Mouse (Mus musculus): ENCODE measurements around the gene Upk1a.

Upk1a gene

GRCm38 (mm10) chr7:30600651-30601050 is 12.0 kb downstream of the Upk1a start:
- DNase-seq = peak; percentile 53 to 66

GRCm38 (mm10) chr7:30599933-30600353 is 12.7 kb downstream of the Upk1a start:
- peak; percentile 97 for DNase-seq

GRCm38 (mm10) chr7:30598786-30599185 is 13.9 kb downstream of the Upk1a start, which contains the start of gene Zbtb32:
Gene Zbtb32 (minus strand): TSS chr7:30598909.
- no peak for DNase-seq

- no peak for DNase-seq
These were observed 15.8 kb downstream of the Upk1a start for GRCm38 (mm10) chr7:30596811-30597210.

GRCm38 (mm10) chr7:30596093-30596492 is 16.6 kb downstream of the Upk1a start:
- no peak for DNase-seq

GRCm38 (mm10) chr7:30594510-30595024 is 18.1 kb downstream of the Upk1a start:
- DNase-seq = no peak

GRCm38 (mm10) chr7:30593579-30594509 is 18.8 kb downstream of the Upk1a start:
- no peak for DNase-seq

- no peak for DNase-seq
These were observed 19.7 kb downstream of the Upk1a start for GRCm38 (mm10) chr7:30592772-30593423.

- DNase-seq = no peak
These were observed 21.1 kb downstream of the Upk1a start for GRCm38 (mm10) chr7:30591605-30591951.

- DNase-seq = no peak
These were observed 21.6 kb downstream of the Upk1a start for GRCm38 (mm10) chr7:30590927-30591604.

- DNase-seq = peak; percentile 86 to 91
These were observed 23.0 kb downstream of the Upk1a start for GRCm38 (mm10) chr7:30589435-30590301.

GRCm38 (mm10) chr7:30588676-30589434 is 23.8 kb downstream of the Upk1a start, which contains the start of gene Kmt2b:
Gene Kmt2b (minus strand): TSS chr7:30588726.
- DNase-seq = peak; percentile 97 to 99

- DNase-seq = peak; percentile 42 to 48
These were observed 24.6 kb downstream of the Upk1a start for GRCm38 (mm10) chr7:30587842-30588667.

GRCm38 (mm10) chr7:30586455-30587020 is 26.1 kb downstream of the Upk1a start:
- no peak for DNase-seq

GRCm38 (mm10) chr7:30585170-30585569 is 27.5 kb downstream of the Upk1a start:
- no peak for DNase-seq

- DNase-seq = no peak
These were observed 28.3 kb downstream of the Upk1a start for GRCm38 (mm10) chr7:30584339-30584738.

- DNase-seq = no peak
These were observed 31.1 kb downstream of the Upk1a start for GRCm38 (mm10) chr7:30581547-30581946.

GRCm38 (mm10) chr7:30579950-30580349 is 32.7 kb downstream of the Upk1a start:
- DNase-seq = no peak

GRCm38 (mm10) chr7:30572969-30573368 is 39.7 kb downstream of the Upk1a start:
- DNase-seq = peak; percentile 76 to 85

- DNase-seq = no peak
These were observed 40.3 kb downstream of the Upk1a start for GRCm38 (mm10) chr7:30572389-30572788.

Measured in kidney, adult 8-10 months (tissue).